Mouse (Mus musculus) liver, postnatal 0 days (tissue): ENCODE data around the gene Emc10.

Experiments used
- CTCF ChIP-seq: sonication (generic); IDR thresholded peaks from 2 replicates; pipeline ENCODE4 v1.5.1; 2016; ENCODE audit warnings: antibody characterized with exemption, low read depth
- EP300 ChIP-seq: IDR thresholded peaks from 2 replicates; pipeline ENCODE4 v1.6.1; 2016; ENCODE audit warnings: antibody characterized with exemption, low read depth, mild to moderate bottlenecking

DNA sequence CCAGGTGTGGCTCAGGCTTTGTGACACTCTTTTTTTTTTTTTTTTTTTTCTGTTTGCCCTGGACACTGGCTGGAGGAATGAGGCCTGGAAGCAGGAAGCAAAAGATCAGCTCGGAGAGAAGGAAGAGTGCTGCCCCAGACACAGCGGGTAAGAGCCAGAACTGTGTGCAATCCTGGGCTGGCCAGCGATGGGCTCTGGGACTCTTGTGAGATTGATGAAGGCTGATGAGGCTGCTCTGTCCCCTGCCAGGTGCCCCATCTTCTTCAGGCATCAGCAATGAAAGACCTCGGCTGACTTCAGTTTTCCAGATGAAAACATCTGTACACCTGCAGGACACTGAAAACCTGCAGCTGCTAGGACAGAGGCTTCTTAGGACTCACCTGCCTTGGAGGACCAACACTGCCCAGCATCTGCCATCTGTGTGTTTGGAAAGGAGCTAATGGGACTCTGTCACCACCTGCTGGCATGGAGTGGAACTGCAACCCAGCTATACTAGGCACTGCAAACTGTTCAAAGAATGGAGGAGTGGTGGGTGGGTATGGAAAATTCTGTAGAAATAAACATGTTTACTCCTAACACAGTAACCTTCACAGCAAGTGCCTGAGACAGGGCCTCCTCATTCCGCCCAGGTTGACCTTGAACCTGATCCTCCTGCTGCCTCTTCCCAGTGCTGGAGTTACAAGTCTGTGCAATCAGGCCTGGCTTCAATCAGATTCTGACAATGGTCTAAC is 11.3 kb downstream of the Emc10 start:
- peak; percentile 99 for TF ChIP-seq CTCF
- no peak for TF ChIP-seq EP300
